In the genomic region with DNA sequence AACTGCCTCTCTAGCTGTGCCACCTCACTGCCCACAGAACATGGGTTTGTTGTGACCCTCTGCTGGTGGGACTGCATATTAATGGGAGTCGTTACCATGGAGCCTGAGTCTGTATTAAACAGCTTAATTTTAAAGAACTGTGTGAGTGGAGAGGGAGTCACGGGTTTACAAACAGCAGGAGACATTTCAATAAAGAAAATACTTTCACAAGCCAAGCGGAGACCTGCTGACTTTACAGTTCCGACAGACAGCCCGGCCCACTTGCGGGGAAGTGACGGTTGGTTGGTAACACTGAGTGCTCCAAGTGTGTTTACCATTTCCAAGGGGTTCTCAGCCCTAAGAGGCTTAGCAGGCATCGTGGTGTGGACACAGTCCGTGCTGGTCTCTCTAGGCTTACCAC, we compare ENCODE assay signal across 8 mouse cellular contexts. TPM values are rescaled to one million over a fixed set of nuclear protein-coding genes. Genes with fewer than 3 reads are reported as not detected.
DNase-seq lines count a peak whose midpoint lies in the region; ATAC-seq and TF ChIP-seq lines count a peak whose summit lies in the region.

No protein-coding gene starts in this region.

- H3K4me1 ChIP-seq in hindbrain, embryonic 12.5 days: peaks cover 63% of the 10 kb centered on the region
- no peaks in the 10 kb centered on the region for H3K4me1 ChIP-seq in stomach, postnatal 0 days (replicated peaks; ENCODE audit: control insufficient read depth, insufficient read depth)

- no peaks in the 10 kb centered on the region for H3K27me3 ChIP-seq in hindbrain, embryonic 12.5 days
- no peaks in the 10 kb centered on the region for H3K27me3 ChIP-seq in stomach, postnatal 0 days (ENCODE audit: control insufficient read depth, insufficient read depth, low read length)

- peak; percentile 3 for DNase-seq in ovary, postnatal 36 days (ENCODE audit: low spot score)
- DNase-seq in ovary, adult 18-20 months (ENCODE audit: low spot score): no peak
- DNase-seq in lung, postnatal 25 days (ENCODE audit: low spot score): peak; percentile 78
- no peak for DNase-seq in stomach, postnatal 0 days (ENCODE audit: low spot score)
- no peak for DNase-seq in B cell, adult 2 months
- no peak for DNase-seq in adrenal gland, postnatal 4 days (ENCODE audit: low spot score in 2 of 2)
- no peak for DNase-seq in right cerebral cortex, postnatal 10 days (ENCODE audit: low spot score in 2 of 2)

- H3K4me2 ChIP-seq in hindbrain, embryonic 12.5 days (replicated peaks): no peak overlapping the region
- no peak overlapping the region for H3K4me2 ChIP-seq in stomach, postnatal 0 days (replicated peaks; ENCODE audit: low read depth)

- no peaks in the 10 kb centered on the region for H3K9me3 ChIP-seq in hindbrain, embryonic 12.5 days (replicated peaks)
- no peaks in the 10 kb centered on the region for H3K9me3 ChIP-seq in stomach, postnatal 0 days (ENCODE audit: control insufficient read depth, low read length)

- H3K9ac ChIP-seq in hindbrain, embryonic 12.5 days: no peak overlapping the region
- no peak overlapping the region for H3K9ac ChIP-seq in stomach, postnatal 0 days (ENCODE audit: low read length)

- no peak overlapping the region for H3K4me3 ChIP-seq in hindbrain, embryonic 12.5 days
- H3K4me3 ChIP-seq in stomach, postnatal 0 days (ENCODE audit: low read depth, low read length): no peak overlapping the region

- peak; percentile 11; the same call in 1 of the 2 replicates for TF ChIP-seq CTCF in stomach, postnatal 0 days (IDR thresholded peaks at IDR 0.05; ENCODE audit: low read depth)

- WGBS in hindbrain, embryonic 12.5 days: 31% methylated on average over 9 of the region's 9 CpGs
- 60% methylated on average over 9 of the region's 9 CpGs for WGBS in stomach, postnatal 0 days

- no peaks in the 10 kb centered on the region for H3K36me3 ChIP-seq in hindbrain, embryonic 12.5 days
- peaks cover 12% of the 10 kb centered on the region; the same call in 1 of the 2 replicates for H3K36me3 ChIP-seq in stomach, postnatal 0 days (ENCODE audit: control insufficient read depth, insufficient read depth, low read length)

- TF ChIP-seq EP300 in stomach, postnatal 0 days (optimal IDR thresholded peaks at IDR 0.05): no peak

- peak overlapping the region; percentile 67 for H3K27ac ChIP-seq in hindbrain, embryonic 12.5 days
- no peak overlapping the region for H3K27ac ChIP-seq in stomach, postnatal 0 days (replicated peaks)

- ATAC-seq in hindbrain, embryonic 12.5 days (ENCODE audit: low FRiP score): peak; percentile 70
- ATAC-seq in stomach, postnatal 0 days (ENCODE audit: low FRiP score, low TSS enrichment): no peak

RNA-seq across cellular contexts. Expression of a gene that starts 36.6 kb away (rescaled TPM):
- 97.9 and 103 TPM in 2 replicates for polyA plus RNA-seq in hindbrain, embryonic 12.5 days (2016; fragmentation: Nextera tagmentation; extraction: Ambion mirVana)
- polyA plus RNA-seq in stomach, postnatal 0 days (2015; fragmentation: Nextera tagmentation; extraction: Ambion mirVana): 289 and 299 TPM in 2 replicates
- total RNA-seq in adrenal gland, postnatal 4 days (2021): 10 to 100 TPM; 23.7 to 60.5 TPM

Comparison
In these comparisons a context has a peak if more than half of its experiments do, and no peak if none do; other contexts are left out.
1. DNase-seq: peak in ovary, postnatal 36 days (single experiment) and lung, postnatal 25 days (single experiment); none in ovary, adult 18-20 months (single experiment), stomach, postnatal 0 days (single experiment), B cell, adult 2 months (0 of 2), adrenal gland, postnatal 4 days (0 of 2) and right cerebral cortex, postnatal 10 days (0 of 2).